Mouse (Mus musculus): ENCODE results near the gene Dgki. TPM values are rescaled to one million over a fixed set of nuclear protein-coding genes. Genes with fewer than 3 reads are reported as not detected.

Gene Dgki
- total RNA-seq, 2 experiments from 2014 or later: 90.5 to 91.1 TPM

GRCm38 (mm10) chr6:37028841-37029240 is 271.1 kb downstream of the Dgki start:
- no peak for DNase-seq (ENCODE audit: extremely low spot score in 1 of 2, low spot score in 2 of 2)
- H3K4me3 ChIP-seq: no peak overlapping the region
- H3K27ac ChIP-seq: no peak overlapping the region
- intact Hi-C loops (cut with DNase I): no loop called here
- no peak for TF ChIP-seq CTCF (IDR thresholded peaks at IDR 0.05)

- Histone ChIP-seq H3K27ac (no peak overlapping the region), H3K4me3 (no peak overlapping the region)
- no peak for TF ChIP-seq CTCF (IDR thresholded peaks at IDR 0.05)
- DNase-seq (ENCODE audit: extremely low spot score in 1 of 2, low spot score in 2 of 2): no peak
- intact Hi-C loops (cut with DNase I): no loop called here
Measured at GRCm38 (mm10) chr6:37028300-37028699, 271.7 kb downstream of the Dgki start.

GRCm38 (mm10) chr6:37026343-37027243 is 273.4 kb downstream of the Dgki start:
- DNase-seq (ENCODE audit: extremely low spot score in 1 of 2, low spot score in 2 of 2): no peak
- H3K4me3 ChIP-seq: no peak overlapping the region
- H3K27ac ChIP-seq: no peak overlapping the region
- TF ChIP-seq CTCF (IDR thresholded peaks at IDR 0.05): no peak
- intact Hi-C loops (cut with DNase I): no loop called here

GRCm38 (mm10) chr6:37016046-37016445 is 283.9 kb downstream of the Dgki start:
- Histone ChIP-seq H3K27ac (no peak overlapping the region), H3K4me3 (no peak overlapping the region)
- DNase-seq (ENCODE audit: extremely low spot score in 1 of 2, low spot score in 2 of 2): no peak
- intact Hi-C loops (cut with DNase I): no loop called here
- TF ChIP-seq CTCF (IDR thresholded peaks at IDR 0.05): no peak

- no peak overlapping the region for H3K4me3 ChIP-seq
- intact Hi-C loops (cut with DNase I): no loop called here
Measured at GRCm38 (mm10) chr6:37011597-37011996, 288.4 kb downstream of the Dgki start.

GRCm38 (mm10) chr6:37007573-37007972 is 292.4 kb downstream of the Dgki start:
- Histone ChIP-seq H3K4me3 (no peak overlapping the region), H3K27ac (no peak overlapping the region)
- intact Hi-C loops (cut with DNase I): no loop called here
- no peak for TF ChIP-seq CTCF (IDR thresholded peaks at IDR 0.05)
- DNase-seq (ENCODE audit: extremely low spot score in 1 of 2, low spot score in 2 of 2): no peak

More at GRCm38 (mm10) chr6:37011597-37011996, 288.4 kb downstream of the Dgki start:
- no peak for DNase-seq (ENCODE audit: extremely low spot score in 1 of 2, low spot score in 2 of 2)
- TF ChIP-seq CTCF (IDR thresholded peaks at IDR 0.05): no peak; the same call in 1 of the 2 replicates
- H3K27ac ChIP-seq: no peak overlapping the region

- no peak overlapping the region for H3K4me3 ChIP-seq
- H3K27ac ChIP-seq: no peak overlapping the region
- no peak for DNase-seq (ENCODE audit: extremely low spot score in 1 of 2, low spot score in 2 of 2)
- TF ChIP-seq CTCF (IDR thresholded peaks at IDR 0.05): no peak
- intact Hi-C loops (cut with DNase I): no loop called here
Measured at GRCm38 (mm10) chr6:37004914-37005313, 295.1 kb downstream of the Dgki start.

GRCm38 (mm10) chr6:37003235-37003634 is 296.7 kb downstream of the Dgki start:
- no peak overlapping the region for H3K27ac ChIP-seq
- no peak for DNase-seq (ENCODE audit: extremely low spot score in 1 of 2, low spot score in 2 of 2)
- no peak for TF ChIP-seq CTCF (IDR thresholded peaks at IDR 0.05)
- no peak overlapping the region for H3K4me3 ChIP-seq
- intact Hi-C loops (cut with DNase I): no loop called here

- no peak for DNase-seq (ENCODE audit: extremely low spot score in 1 of 2, low spot score in 2 of 2)
- no peak overlapping the region for H3K4me3 ChIP-seq
- TF ChIP-seq CTCF (IDR thresholded peaks at IDR 0.05): no peak
- intact Hi-C loops (cut with DNase I): no loop called here
- no peak overlapping the region for H3K27ac ChIP-seq
Measured at GRCm38 (mm10) chr6:36998942-36999341, 301.0 kb downstream of the Dgki start.

- Histone ChIP-seq H3K27ac (no peak overlapping the region), H3K4me3 (no peak overlapping the region)
- no peak for DNase-seq (ENCODE audit: extremely low spot score in 1 of 2, low spot score in 2 of 2)
- intact Hi-C loops (cut with DNase I): no loop called here
- no peak for TF ChIP-seq CTCF (IDR thresholded peaks at IDR 0.05)
Measured at GRCm38 (mm10) chr6:36994329-36994728, 305.7 kb downstream of the Dgki start.

GRCm38 (mm10) chr6:36990186-36990585 is 309.8 kb downstream of the Dgki start:
- intact Hi-C loops (cut with DNase I): no loop called here

GRCm38 (mm10) chr6:36988800-36989199 is 311.2 kb downstream of the Dgki start:
- intact Hi-C loops (cut with DNase I): no loop called here
- Histone ChIP-seq H3K4me3 (no peak overlapping the region), H3K27ac (peak overlapping the region; percentile 61)
- TF ChIP-seq CTCF (IDR thresholded peaks at IDR 0.05): no peak
- DNase-seq (ENCODE audit: extremely low spot score in 1 of 2, low spot score in 2 of 2): no peak

More at GRCm38 (mm10) chr6:36990186-36990585, 309.8 kb downstream of the Dgki start:
- no peak for DNase-seq (ENCODE audit: extremely low spot score in 1 of 2, low spot score in 2 of 2)
- no peak for TF ChIP-seq CTCF (IDR thresholded peaks at IDR 0.05)
- H3K4me3 ChIP-seq: no peak overlapping the region
- H3K27ac ChIP-seq: no peak overlapping the region

GRCm38 (mm10) chr6:36981646-36982045 is 318.3 kb downstream of the Dgki start:
- TF ChIP-seq CTCF (IDR thresholded peaks at IDR 0.05): no peak
- no peak overlapping the region for H3K4me3 ChIP-seq
- DNase-seq (ENCODE audit: extremely low spot score in 1 of 2, low spot score in 2 of 2): no peak
- intact Hi-C loops (cut with DNase I): no loop called here
- H3K27ac ChIP-seq: peak overlapping the region; percentile 47; the same call in 1 of the 2 replicates

Measured in left cerebral cortex, adult 2 months (tissue).